Mouse (Mus musculus): ENCODE measurements around the gene Eif4g2. TPM values are rescaled to one million over a fixed set of nuclear protein-coding genes. Genes with fewer than 3 reads are reported as not detected.

The Eif4g2 gene
- total and polyA plus RNA-seq, 2 experiments from 2014 or later = 580 to 916 TPM

DNA sequence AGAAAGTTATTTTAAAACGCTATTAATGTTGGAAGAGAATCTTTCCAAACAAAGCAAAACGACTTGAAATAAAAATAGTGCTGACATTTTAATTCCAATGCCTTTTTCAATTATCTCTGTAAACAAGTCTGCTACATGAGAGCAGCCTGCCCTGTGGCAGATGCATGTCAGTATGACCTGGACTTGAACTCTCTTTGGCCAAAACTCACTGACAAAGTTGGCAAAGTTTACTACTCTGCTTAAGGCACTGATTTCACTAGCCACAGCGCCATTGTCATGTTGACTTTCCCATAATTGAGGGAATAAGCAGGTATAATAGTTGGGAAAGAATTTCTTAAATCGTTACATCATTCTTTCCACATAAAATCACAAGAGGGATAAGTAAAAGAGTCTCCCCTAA lies 62.0 kb downstream of the Eif4g2 start:
- Histone ChIP-seq H3K9ac (no peak overlapping the region), H3K36me3 (ENCODE audit: insufficient read depth) (no peaks in the 10 kb centered on the region), H3K4me3 (ENCODE audit: low read depth, low read length) (no peak overlapping the region), H3K27ac (ENCODE audit: low read depth, low read length) (no peak overlapping the region), H3K4me1 (ENCODE audit: insufficient read depth) (no peaks in the 10 kb centered on the region), H3K27me3 (ENCODE audit: insufficient read depth, low read length) (no peaks in the 10 kb centered on the region), H3K9me3 (ENCODE audit: low read length) (no peaks in the 10 kb centered on the region), H3K4me2 (ENCODE audit: low read depth) (no peak overlapping the region)
- DNase-seq (no peak), ATAC-seq (no peak)
- WGBS = 66% methylated on average over 4 of the region's 4 CpGs
- no peak for TF ChIP-seq CTCF (IDR thresholded peaks at IDR 0.05; ENCODE audit: low read depth)

Other genes starting within 250 kb of the Eif4g2 start
- 81.8 and 98.9 TPM in 2 replicates for gene Rnf141, start 238.6 kb downstream of the Eif4g2 start, total RNA-seq (2014; rRNA removed)
- gene Rnf141, start 238.6 kb downstream of the Eif4g2 start, polyA plus RNA-seq (2015; fragmentation: Nextera tagmentation; extraction: Ambion mirVana) = 38.6 and 44.9 TPM in 2 replicates
- gene Lyve1, start 219.8 kb downstream of the Eif4g2 start, total RNA-seq (2014; rRNA removed) = 8.4 and 12.3 TPM in 2 replicates
- 5.8 and 6.6 TPM in 2 replicates for gene Lyve1, start 219.8 kb downstream of the Eif4g2 start, polyA plus RNA-seq (2015; fragmentation: Nextera tagmentation; extraction: Ambion mirVana)
- gene Mrvi1, start 100.6 kb downstream of the Eif4g2 start, total RNA-seq (2014; rRNA removed) = 2.7 and 2.8 TPM in 2 replicates
- gene Mrvi1, start 100.6 kb downstream of the Eif4g2 start, polyA plus RNA-seq (2015; fragmentation: Nextera tagmentation; extraction: Ambion mirVana) = 0.25 and 0.44 TPM in 2 replicates
- gene Ctr9, start 54.1 kb downstream of the Eif4g2 start, total RNA-seq (2014; rRNA removed) = 60.3 and 61.7 TPM in 2 replicates
- 45.1 and 59.8 TPM in 2 replicates for gene Ctr9, start 54.1 kb downstream of the Eif4g2 start, polyA plus RNA-seq (2015; fragmentation: Nextera tagmentation; extraction: Ambion mirVana)